Mouse (Mus musculus) liver, embryonic 11.5 days (tissue): Measurements from ENCODE around the gene Ddx58. TPM values are rescaled to one million over a fixed set of nuclear protein-coding genes. Genes with fewer than 3 reads are reported as not detected.
A peak's percentile ranks its signal among the peaks of the same experiment; 100 is the strongest.

ENCODE experiments used
- ATAC-seq: fragments of 200-750 bp; cut with Nextera tagmentation; replicated peaks from 2 replicates; pipeline ENCODE4 v1.8.0; 2017; ENCODE audit warnings: moderate number of reproducible peaks, mild to moderate bottlenecking, moderate TSS enrichment, moderate library complexity; ENCODE audit not compliant: low FRiP score
- DNase-seq: peaks from one replicate; pipeline ENCODE4 v3.0.0-alpha.2; 2017; ENCODE audit warnings: low spot score
- H3K27ac ChIP-seq: fragments of 300-500 bp; sonication (generic); 2 replicates; pipeline ENCODE4 v1.5.1; 2014; ENCODE audit warnings: mild to moderate bottlenecking, low read depth, low read length, control low read depth
- H3K27me3 ChIP-seq: fragments of 300-500 bp; sonication (generic); replicated peaks from 2 replicates; pipeline ENCODE4 v1.6.1; 2014; ENCODE audit warnings: low read length, mixed read lengths; ENCODE audit not compliant: control insufficient read depth, insufficient read depth
- H3K36me3 ChIP-seq: fragments of 300-500 bp; sonication (generic); 2 replicates; pipeline ENCODE4 v1.6.1; 2014; ENCODE audit warnings: mild to moderate bottlenecking, low read length, moderate library complexity, mixed read lengths; ENCODE audit not compliant: control insufficient read depth, insufficient read depth
- H3K4me1 ChIP-seq: fragments of 300-500 bp; sonication (generic); replicated peaks from 2 replicates; pipeline ENCODE4 v1.6.1; 2014; ENCODE audit warnings: low read length, mixed read lengths; ENCODE audit not compliant: control insufficient read depth, insufficient read depth
- H3K4me2 ChIP-seq: fragments of 300-500 bp; sonication (generic); 2 replicates; pipeline ENCODE4 v1.6.1; 2014; ENCODE audit warnings: mild to moderate bottlenecking, control low read depth, moderate library complexity
- H3K4me3 ChIP-seq: fragments of 300-500 bp; sonication (generic); 2 replicates; pipeline ENCODE4 v1.5.1; 2014; ENCODE audit warnings: low read depth, low read length, control low read depth
- H3K9ac ChIP-seq: fragments of 300-500 bp; sonication (generic); 2 replicates; pipeline ENCODE4 v1.6.1; 2014; ENCODE audit warnings: low read depth, low read length, control low read depth
- H3K9me3 ChIP-seq: fragments of 300-500 bp; sonication (generic); 2 replicates; pipeline ENCODE4 v1.6.1; 2016; ENCODE audit warnings: low read length, inconsistent platforms, mixed read lengths; ENCODE audit not compliant: control insufficient read depth
- WGBS: fragments of 180-500 bp; shearing (Covaris S2); extraction: QIAGEN DNeasy Blood & Tissue Kit; methylation state at CpG from one replicate; pipeline ENCODE4 v1.1.7; 2014; 5-methylcytosine and 5-hydroxymethylcytosine counted together
- polyA plus RNA-seq: library from polyadenylated mRNA; unstranded; fragments of >200 nt; fragmentation: Nextera tagmentation; extraction: Ambion mirVana; gene quantifications from 2 replicates; pipeline ENCODE4 v1.2.1, GENCODE M21; 2014

Gene Ddx58
- polyA plus RNA-seq, 1 experiment from 2014 or later, result 2.9 TPM

DNA sequence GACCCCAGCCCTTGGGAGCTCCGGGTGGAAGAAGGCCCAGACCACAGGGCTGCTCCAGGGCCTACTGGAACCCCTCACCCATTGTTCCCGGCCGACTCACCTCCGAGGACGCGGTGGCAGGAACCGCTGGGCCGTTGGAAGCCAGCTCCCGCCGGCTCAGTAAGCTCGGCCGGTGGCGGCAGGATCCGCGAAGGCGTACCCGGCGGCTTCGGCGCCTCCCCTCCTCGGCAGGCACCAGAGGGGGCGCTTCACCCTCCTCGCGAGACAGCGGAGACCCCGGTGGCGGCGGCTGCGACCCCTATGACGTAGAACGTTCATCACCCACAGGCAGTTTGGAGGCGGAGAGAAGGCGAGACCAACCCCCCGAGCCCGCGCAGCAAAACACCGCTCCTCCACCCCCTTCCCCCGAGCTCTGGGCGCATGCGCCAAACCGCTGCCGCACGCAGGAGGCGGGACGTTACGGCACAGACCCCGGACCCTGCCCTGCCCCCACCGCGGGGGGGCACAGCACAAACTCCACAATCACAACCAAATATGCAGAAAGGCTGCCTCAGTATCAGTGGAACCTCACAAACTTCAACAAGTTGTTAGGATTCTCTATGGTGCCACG lies 28.7 kb upstream of the Ddx58 start:
- Histone ChIP-seq H3K4me3 (peak overlapping the region; percentile 89), H3K36me3 (peaks cover 7% of the 10 kb centered on the region; the same call in 1 of the 2 replicates), H3K9ac (peak overlapping the region; percentile 94), H3K4me1 (peaks cover 13% of the 10 kb centered on the region), H3K9me3 (no peaks in the 10 kb centered on the region), H3K27ac (peak overlapping the region; percentile 98), H3K4me2 (peak overlapping the region; percentile 96), H3K27me3 (no peaks in the 10 kb centered on the region)
- WGBS, result under 1% methylated on average over 50 of the region's 50 CpGs
- DNase-seq (peak; percentile 91), ATAC-seq (peak; percentile 72)

DNA sequence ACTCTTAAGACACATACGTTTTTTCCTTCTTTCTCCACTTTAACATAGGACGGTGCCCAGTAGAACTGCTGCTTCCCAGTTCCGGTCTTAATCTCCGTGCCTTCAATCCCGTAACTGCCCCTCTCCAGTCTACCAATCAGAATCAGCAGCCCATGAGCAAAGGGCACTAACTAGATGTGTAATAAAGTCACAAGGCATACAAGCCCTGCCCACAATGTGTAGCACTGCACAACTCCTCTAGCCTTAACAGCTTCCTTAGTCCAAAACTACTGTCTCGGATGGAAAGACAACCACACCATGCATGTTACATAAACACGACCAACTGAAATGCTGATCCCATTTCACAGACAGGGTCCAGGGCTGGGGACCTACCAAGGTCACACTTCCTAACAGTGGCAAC lies 28.1 kb upstream of the Ddx58 start:
- ATAC-seq (no peak), DNase-seq (no peak)
- Histone ChIP-seq H3K36me3 (peaks cover 9% of the 10 kb centered on the region), H3K9ac (peak overlapping the region; percentile 94), H3K27me3 (no peaks in the 10 kb centered on the region), H3K9me3 (no peaks in the 10 kb centered on the region), H3K4me1 (peaks cover 13% of the 10 kb centered on the region), H3K27ac (peak overlapping the region; percentile 98; the same call in 1 of the 2 replicates), H3K4me3 (peak overlapping the region; percentile 89), H3K4me2 (peak overlapping the region; percentile 96)
- 72% methylated on average over 7 of the region's 7 CpGs for WGBS

DNA sequence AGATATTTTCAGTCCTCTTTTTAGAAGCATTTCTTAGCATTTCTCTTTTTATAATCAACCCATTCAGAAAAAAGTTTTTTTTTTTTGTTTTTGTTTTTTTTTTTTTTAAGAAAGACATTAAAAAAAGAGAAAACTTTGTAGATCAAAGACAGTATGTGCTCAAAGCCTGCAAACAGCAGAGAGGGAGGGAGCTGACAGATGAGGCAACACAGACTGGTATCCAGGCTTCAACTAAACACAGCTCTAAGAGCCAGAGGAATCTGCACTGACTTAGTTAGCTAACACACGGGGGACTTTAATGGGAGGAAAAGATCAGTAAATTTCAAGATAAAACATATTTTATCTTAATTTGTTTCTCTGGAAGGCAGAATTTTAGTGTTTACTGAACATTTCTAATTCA lies 24.7 kb upstream of the Ddx58 start:
- Histone ChIP-seq H3K4me1 (peaks cover 13% of the 10 kb centered on the region), H3K9ac (no peak overlapping the region), H3K27ac (no peak overlapping the region), H3K27me3 (no peaks in the 10 kb centered on the region), H3K4me3 (no peak overlapping the region), H3K4me2 (no peak overlapping the region), H3K36me3 (peaks cover 37% of the 10 kb centered on the region), H3K9me3 (no peaks in the 10 kb centered on the region)
- DNase-seq (no peak), ATAC-seq (no peak)
- 60% methylated on average over 1 of the region's 1 CpGs for WGBS

DNA sequence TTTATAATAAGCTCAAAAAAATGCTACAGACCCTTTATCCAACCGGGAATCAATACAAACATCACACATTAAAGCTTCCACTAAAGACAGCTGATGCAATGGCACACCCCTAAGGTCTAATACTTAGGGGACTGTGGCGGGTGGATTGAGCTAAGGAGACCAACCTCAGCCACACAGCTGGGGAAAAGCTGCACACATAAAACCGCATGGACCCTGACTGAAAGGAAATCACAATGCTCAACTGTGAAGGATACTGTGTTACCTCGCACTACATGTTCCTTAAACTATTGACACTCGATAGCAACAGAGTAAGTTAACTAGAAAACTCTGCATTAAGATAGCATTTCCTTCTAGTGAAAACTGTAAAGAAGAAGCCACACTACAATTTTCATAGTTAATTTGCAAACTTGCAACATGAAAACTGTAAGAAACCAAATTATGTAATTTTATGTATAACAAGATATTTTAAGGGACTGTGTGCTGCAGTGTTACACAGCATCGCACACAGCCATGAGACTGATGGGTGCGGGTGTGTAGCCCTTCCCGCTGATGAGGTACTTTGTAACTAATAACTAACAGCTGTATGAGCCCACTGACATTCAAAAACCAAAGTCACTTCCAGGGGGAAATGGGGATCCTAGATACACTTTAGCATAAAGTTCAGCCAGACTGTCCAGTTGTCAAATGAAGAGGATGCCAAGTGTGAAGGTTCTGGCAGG lies 14.9 kb upstream of the Ddx58 start:
- ATAC-seq (no peak), DNase-seq (no peak)
- Histone ChIP-seq H3K36me3 (peaks cover 2% of the 10 kb centered on the region; the same call in 1 of the 2 replicates), H3K27me3 (no peaks in the 10 kb centered on the region), H3K4me3 (no peak overlapping the region), H3K27ac (no peak overlapping the region), H3K9me3 (no peaks in the 10 kb centered on the region), H3K4me2 (no peak overlapping the region), H3K9ac (no peak overlapping the region), H3K4me1 (no peaks in the 10 kb centered on the region)
- 86% methylated on average over 8 of the region's 8 CpGs for WGBS

DNA sequence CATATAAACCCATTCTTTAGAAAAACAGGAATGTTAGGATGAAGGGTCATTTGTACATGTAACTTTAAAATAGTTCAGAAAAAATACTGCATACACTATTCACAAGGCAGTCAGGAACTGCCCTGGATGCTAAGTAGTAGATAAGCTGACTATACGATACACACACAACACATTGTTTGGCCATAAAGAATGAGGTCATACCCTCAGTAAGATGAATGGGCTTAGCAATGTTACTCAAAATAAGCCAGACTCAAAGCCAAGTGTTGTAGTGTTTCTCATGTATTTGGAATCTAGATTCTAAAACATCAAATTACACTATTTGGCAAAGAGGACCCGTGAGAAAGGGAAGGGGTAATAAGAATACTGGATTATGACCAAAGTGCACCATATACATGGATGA lies 14.1 kb upstream of the Ddx58 start:
- no peaks in the 10 kb centered on the region for H3K27me3 ChIP-seq
- no peak for DNase-seq
- WGBS, result 79% methylated on average over 2 of the region's 2 CpGs
- no peak overlapping the region for H3K4me3 ChIP-seq
- no peaks in the 10 kb centered on the region for H3K9me3 ChIP-seq
- H3K4me1 ChIP-seq, result no peaks in the 10 kb centered on the region
- H3K36me3 ChIP-seq, result 0 out of 2 replicates have a peak, but pooled peaks cover 2% of the 10 kb centered on the region
- no peak overlapping the region for H3K4me2 ChIP-seq
- H3K27ac ChIP-seq, result no peak overlapping the region
- H3K9ac ChIP-seq, result no peak overlapping the region
- no peak for ATAC-seq

DNA sequence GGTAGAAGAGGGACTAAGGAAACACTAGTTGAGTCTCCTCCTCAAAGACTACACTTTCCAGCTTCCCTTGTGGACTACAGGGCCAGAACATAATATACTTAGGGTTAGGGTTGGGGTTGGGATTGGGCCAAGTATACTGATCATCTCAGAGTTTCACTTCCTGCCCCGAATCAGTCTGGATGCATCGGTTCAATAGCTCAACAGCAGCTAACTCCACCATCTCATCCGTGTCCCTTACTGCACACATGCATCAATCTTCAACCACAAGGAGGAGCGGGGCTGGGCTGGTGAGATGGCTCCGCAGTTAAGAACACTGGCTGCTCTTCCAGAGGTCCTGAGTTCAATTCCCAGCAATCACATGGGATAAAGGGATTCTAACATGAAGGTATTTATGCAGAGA lies 11.4 kb upstream of the Ddx58 start:
- no peak for ATAC-seq
- Histone ChIP-seq H3K9ac (no peak overlapping the region), H3K36me3 (no peaks in the 10 kb centered on the region), H3K27me3 (no peaks in the 10 kb centered on the region), H3K9me3 (no peaks in the 10 kb centered on the region), H3K4me1 (no peaks in the 10 kb centered on the region), H3K4me3 (no peak overlapping the region), H3K27ac (no peak overlapping the region), H3K4me2 (no peak overlapping the region)
- WGBS, result 81% methylated on average over 5 of the region's 5 CpGs
- no peak for DNase-seq

DNA sequence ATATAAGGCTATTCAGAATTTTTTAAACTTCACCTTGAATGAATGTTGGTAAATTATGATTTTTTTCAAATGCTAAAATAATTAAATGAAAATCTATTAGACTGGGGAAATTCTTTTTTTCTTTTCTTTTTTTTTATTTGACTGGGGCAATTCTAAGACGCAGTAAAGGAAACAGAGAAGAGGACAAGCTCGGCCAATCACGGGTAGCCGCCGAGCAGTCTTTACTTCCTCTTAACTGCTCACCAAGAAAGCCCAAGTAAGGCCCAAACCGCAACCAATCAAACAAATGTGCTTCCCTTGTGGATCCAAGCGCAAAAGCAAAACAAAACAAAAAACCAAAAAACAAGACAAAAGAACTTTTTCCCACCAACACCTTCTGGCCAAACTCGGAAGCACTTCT lies 4.4 kb upstream of the Ddx58 start:
- no peak overlapping the region for H3K4me3 ChIP-seq
- no peak overlapping the region for H3K27ac ChIP-seq
- no peaks in the 10 kb centered on the region for H3K9me3 ChIP-seq
- no peak overlapping the region for H3K4me2 ChIP-seq
- ATAC-seq (no peak), DNase-seq (no peak)
- H3K27me3 ChIP-seq, result no peaks in the 10 kb centered on the region
- no peaks in the 10 kb centered on the region for H3K36me3 ChIP-seq
- H3K4me1 ChIP-seq, result peaks cover 5% of the 10 kb centered on the region
- WGBS, result 52% methylated on average over 8 of the region's 8 CpGs
- no peak overlapping the region for H3K9ac ChIP-seq

DNA sequence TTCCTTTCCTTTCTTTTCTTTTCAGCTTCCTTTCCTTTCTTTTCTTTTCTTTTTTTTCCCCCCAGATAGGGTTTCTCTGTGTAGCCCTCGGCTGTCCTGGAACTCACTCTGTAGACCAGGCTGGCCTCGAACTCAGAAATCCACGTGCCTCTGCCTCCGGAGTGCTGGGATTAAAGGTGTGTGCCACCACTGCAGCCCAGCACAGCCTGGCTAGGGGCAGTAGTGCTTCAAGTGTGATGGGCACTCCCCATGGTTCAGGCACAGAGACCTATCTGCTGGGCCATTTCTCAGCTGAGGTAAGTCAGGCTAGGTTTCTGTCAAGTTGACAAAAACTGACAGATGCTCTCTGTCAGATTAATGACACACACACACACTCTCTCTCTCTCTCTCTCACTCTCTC lies 3.4 kb upstream of the Ddx58 start:
- no peak overlapping the region for H3K4me3 ChIP-seq
- no peak overlapping the region for H3K4me2 ChIP-seq
- H3K27me3 ChIP-seq, result no peaks in the 10 kb centered on the region
- no peak for ATAC-seq
- H3K36me3 ChIP-seq, result no peaks in the 10 kb centered on the region
- DNase-seq, result no peak
- H3K4me1 ChIP-seq, result peaks cover 7% of the 10 kb centered on the region
- no peak overlapping the region for H3K9ac ChIP-seq
- WGBS, result 85% methylated on average over 4 of the region's 4 CpGs
- H3K27ac ChIP-seq, result no peak overlapping the region
- H3K9me3 ChIP-seq, result no peaks in the 10 kb centered on the region

DNA sequence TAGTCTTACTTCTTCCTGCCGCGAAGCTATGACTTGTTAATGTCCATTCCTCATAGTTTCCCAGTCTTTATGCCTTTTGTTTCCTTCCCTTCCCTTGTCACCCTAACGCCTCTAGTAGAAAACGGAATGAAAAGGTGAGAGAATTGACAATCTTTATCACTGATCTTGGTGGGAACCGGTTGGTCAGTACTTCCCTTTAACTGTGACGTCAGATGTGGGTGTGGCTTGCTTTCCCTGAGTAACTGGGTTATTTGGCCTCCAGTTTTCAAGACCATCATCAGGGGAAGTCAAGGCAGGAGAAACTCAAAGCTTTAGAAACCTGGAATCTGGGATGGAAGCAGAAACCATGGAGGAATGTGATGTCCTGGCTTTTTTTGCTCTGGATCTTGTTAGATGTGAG lies 2.3 kb upstream of the Ddx58 start:
- H3K9me3 ChIP-seq, result no peaks in the 10 kb centered on the region
- no peak overlapping the region for H3K9ac ChIP-seq
- H3K27ac ChIP-seq, result no peak overlapping the region
- no peak overlapping the region for H3K4me3 ChIP-seq
- no peaks in the 10 kb centered on the region for H3K27me3 ChIP-seq
- no peaks in the 10 kb centered on the region for H3K36me3 ChIP-seq
- WGBS, result 42% methylated on average over 6 of the region's 6 CpGs
- no peak for DNase-seq
- H3K4me2 ChIP-seq, result no peak overlapping the region
- H3K4me1 ChIP-seq, result peaks cover 7% of the 10 kb centered on the region
- no peak for ATAC-seq
